Mouse (Mus musculus): ENCODE data around the gene Fbxo47.
"Not testable (repeated sequence)": the region's sequence is repeated elsewhere in the genome, so short reads cannot be mapped to it uniquely, and the experiment has no call there.

Gene Fbxo47

DNA sequence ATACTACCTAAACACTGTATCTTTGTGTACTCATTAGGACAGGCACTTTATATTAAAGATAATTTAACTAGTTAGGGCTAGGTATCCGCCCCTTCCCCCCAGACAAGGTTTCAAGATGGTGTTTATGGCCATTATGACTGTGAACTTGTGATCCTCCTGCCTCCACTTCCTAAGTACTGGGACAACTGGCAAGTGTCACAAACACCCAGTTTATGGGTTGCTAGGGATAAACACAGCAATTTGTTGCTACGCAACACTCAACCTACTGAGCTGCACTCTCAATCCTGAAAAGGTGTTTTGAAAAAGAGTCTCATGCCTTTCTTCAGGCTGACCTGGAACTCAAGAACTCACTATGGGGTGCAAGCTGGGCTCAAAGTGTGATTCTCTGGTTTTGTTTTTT, 6.6 kb downstream of the Fbxo47 start:
- DNase-seq: no peak

DNA sequence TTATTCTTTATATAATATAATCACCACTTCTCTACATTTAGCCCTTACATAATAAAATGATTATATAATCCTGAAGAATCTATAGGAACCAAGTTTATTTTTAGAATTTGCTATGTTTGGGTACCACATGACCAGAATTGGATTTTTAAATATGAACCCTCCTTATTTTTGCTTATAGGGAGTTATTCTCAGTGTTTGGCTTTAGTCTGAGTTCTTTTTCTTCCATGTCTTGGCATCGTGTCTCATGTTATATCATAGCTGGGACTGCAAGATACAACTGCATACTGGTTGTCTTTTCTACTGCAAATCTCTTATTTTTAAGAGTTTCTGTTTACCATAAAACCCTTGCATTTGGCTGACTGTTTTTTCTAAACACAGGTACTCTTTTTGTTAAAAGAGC, 9.6 kb downstream of the Fbxo47 start:
- DNase-seq: no peak

DNA sequence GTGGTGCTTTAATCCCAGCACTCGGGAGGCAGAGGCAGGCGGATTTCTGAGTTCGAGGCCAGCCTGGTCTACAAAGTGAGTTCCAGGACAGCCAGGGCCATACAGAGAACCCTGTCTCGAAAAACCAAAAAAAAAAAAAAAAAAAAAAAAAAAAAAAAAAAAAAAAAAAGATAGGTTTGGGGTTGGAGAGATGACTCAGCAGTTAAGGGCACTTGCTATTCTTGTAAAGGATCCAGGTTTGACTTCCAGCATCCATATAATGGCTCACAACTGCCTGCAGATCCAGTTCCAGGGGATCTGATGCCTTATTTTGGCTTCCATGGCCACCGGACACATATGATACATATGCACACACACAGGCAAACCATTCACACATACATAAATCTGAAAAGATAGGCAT, 11.6 kb downstream of the Fbxo47 start:
- DNase-seq: not testable (repeated sequence)

DNA sequence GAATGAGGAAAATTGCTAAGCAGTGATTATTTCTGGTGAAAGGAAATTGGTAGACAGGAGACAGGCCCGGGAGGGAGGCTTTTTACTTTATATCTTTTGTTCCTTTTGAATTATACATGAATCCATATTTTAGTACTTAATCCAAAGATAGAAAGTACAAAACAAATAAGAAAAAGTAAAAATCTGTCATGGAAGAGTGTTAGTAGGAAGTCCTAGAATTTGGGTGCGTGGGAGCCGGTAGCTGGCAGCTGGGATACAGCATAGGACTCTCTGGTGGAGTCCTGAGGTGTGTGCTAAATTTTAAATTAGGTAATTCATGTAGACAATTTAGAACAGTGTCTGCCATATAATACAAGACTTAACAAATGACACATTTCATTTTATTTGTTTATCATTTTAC, 16.4 kb downstream of the Fbxo47 start:
- DNase-seq: no peak

GRCm38 (mm10) chr11:97866091-97866888, 17.7 kb downstream of the Fbxo47 start:
- no peak for DNase-seq

DNA sequence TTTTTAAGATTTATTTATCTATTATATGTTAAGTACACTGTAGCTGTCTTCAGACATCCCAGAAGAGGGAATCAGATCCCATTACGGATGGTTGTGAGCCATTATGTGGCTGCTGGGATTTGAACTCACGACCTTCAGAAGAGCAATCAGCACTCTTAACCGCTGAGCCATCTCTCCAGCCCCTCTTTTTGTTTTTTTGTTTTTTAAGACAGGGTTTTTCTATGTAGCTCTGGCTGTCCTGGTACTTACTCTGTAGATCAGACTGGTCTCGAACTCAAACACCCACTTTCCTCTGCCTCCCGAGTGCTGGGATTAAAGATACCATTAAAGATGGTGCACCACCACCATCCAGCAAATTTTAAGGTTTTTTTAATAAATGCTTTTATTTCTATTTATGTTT, 18.5 kb downstream of the Fbxo47 start:
- DNase-seq: no peak

DNA sequence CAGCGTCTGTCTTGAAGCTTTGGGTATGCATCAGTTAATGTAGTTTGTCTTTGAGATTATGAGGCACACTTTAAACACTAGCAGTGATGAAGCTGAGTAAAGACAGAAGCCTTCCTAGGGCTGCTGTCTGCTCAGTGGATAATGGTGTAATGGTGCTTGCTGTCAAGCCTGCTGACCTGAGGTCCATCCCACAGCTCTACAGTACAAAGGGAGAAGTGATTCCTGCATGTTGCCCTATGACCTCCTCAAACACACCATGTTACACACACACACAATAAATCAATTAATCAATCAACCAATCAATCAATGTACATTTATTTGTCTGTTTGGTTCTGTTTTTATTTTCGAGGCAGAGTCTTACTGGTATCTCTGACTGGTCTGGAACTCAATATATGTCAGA, 21.8 kb downstream of the Fbxo47 start:
- no peak for DNase-seq

DNA sequence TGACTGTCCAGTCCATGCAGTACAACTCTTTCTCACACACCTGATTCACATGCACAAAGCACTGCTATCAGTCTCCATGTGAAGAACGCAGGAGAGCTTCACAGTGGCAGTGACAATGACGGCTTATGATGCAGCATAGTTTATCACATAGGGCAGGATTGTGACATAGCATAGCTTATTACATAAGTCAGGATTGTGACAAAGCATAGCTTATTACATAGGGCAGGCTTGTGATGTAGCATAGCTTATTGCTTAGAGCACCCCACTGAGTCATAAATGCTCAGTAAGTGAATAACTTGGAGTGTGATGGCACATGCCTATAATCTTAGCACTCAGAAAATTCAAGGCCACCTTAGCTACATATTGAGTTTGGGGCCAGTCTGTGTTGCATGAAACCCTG, 28.5 kb downstream of the Fbxo47 start:
- no peak for DNase-seq

- DNase-seq: no peak
Measured at GRCm38 (mm10) chr11:97851601-97852000, 32.4 kb downstream of the Fbxo47 start.

DNA sequence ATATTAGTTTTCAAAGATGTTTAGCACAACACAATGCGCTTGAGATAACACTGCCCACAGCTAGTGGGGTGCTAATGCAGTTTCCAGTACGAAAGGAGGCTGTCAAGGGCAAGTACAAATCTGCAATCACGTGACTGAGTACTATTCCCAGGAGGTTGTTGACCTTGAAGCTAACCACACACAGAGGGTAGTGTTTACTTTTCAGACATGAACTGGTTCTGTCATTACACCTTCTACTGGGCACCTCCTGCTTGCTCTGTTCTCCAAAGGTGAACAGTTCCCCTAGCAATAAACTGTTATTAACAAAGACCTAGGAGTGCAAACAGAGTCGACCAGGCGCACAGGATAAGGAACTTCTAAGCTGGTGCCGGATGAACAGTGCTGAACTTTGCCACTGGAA, 33.6 kb downstream of the Fbxo47 start:
- DNase-seq: no peak

GRCm38 (mm10) chr11:97842001-97842400, 42.0 kb downstream of the Fbxo47 start:
- no peak for DNase-seq

DNA sequence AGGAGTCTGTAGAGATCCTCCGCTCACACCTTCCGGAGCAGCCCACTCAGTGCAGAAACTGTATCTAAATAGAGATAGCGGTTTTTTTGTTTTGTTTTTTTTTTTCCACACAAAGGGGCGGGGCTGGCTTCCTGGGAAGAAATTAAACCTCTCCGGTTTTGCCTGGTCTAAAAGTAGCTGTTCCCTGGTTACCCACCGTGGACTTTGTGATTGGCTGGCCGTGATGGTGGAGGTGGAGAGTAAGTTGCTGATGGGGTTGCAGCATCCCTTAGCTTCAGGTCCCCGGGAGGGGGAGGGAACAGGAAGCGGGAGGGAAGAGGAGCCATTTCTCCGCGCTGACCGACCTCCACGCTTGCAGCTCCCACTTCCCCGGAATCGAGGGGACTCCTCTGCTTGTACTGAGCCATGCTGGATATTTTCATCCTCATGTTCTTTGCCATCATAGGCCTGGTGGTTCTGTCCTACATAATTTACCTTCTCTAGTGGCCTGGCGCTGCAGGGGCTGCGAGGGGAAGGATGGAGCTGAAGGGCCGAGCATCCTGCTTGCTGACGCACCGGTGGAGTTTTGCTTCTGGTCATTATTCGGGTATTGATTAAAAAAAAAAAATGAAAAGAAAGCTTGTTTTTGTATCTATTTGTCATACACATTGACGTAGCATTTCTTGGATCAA, 42.8 kb downstream of the Fbxo47 start:
- no peak for DNase-seq

- DNase-seq: peak in 1 of 2 experiments; percentile 26
Measured at GRCm38 (mm10) chr11:97840539-97840954, 43.4 kb downstream of the Fbxo47 start, which contains the start of gene B230217C12Rik. B230217C12Rik (plus strand) TSS chr11:97840780.

GRCm38 (mm10) chr11:97840135-97840490, 43.8 kb downstream of the Fbxo47 start:
- DNase-seq: no peak

DNA sequence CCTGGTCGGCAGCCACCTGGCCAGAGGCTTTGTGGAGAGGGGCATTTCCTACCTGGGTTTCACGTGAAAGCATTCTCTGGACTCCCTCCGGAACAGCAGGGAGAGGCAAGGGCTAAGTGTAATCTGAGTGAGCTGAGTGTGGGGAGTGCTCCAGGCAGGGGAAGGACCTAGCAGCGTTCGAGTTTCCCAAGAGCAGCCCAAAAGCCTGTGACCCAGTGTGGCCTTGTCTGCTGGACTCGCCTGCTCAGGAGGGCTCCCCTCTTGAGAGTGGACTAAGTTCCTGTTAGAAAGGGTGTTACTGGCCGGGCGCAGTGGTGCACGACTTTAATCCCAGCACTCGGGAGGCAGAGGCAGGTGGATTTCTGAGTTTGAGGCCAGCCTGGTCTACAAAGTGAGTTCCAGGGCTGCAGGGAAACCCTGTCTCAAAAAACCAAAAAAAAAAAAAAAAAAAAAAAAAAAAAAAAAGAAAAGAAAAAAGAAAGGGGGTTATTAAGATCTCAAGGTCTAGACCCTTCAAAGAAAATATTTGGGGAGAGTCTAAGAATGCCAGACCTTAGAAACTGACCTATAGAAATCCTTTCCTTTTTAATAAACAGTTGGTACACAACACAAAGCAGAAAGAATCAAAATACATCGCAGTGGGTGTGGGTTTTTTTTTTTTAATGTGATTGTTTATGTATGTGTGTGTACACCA, 44.4 kb downstream of the Fbxo47 start:
- DNase-seq: no peak

- DNase-seq: no peak
Measured at GRCm38 (mm10) chr11:97838779-97839440, 45.0 kb downstream of the Fbxo47 start.

DNA sequence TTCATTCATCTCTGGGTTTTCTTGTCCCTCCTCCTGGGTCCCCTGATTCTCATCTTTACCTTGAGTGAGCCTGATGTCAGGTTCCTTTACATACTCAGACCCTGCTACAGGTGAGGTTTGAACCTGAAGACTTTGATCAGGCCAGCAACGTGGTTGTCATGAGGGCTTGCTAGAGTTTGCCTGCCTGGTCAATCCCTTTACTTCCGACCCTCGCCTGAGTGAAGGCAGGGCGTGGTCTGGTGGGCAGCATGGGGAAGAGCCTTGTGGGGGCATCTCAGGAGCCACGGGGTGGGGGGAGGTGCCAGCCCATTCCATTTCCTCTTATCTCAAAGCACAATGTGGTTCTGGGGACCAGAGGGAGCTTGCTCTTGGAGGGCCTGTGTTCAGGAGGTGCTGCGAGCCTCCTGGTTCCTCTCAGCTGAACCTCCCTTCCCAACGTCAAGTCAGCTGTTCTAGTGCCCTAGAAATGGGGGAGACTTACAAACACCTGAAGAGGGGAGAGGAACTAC, 46.3 kb downstream of the Fbxo47 start:
- DNase-seq: no peak

- not testable (repeated sequence) for DNase-seq
Measured at GRCm38 (mm10) chr11:97837051-97837450, 46.9 kb downstream of the Fbxo47 start.

DNA sequence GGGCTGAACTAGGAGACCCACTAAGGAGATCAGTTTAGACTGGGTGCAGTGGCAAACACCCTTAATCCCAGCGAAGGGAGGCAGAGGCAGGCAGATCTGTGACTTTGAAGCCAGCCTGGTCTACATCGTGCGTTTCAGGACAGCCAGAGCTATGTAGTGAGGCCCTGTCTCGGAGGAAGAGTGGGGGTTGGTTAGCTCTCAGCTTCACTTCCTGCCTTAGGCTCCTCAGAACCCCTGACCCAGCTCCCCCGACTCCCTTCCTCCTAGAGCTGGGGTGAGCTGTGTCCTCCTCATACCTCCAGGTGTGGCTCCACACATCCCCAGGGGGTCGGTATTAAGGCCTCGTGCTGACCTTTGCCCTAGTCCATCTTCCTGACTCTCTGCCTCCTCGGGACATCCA, 47.4 kb downstream of the Fbxo47 start:
- DNase-seq: no peak

DNA sequence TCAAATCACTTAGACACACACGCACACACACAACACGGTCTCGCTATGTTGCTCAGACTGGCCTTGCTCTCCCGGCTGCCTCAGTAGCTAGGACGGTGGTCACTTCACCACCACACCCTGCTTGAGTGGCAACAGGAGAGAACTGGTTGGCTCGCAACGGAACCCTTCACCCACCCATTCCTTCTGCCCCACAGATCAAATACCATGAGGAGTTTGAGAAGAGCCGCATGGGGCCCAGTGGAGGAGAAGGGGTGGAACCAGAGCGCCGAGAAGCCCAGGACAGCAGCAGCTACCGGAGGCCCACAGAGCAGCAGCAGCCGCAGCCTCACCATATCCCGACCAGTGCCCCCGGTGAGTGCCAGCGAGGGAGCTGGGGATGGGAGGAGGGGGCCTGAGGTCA, 50.6 kb downstream of the Fbxo47 start:
- DNase-seq: no peak

GRCm38 (mm10) chr11:97832001-97832400, 52.0 kb downstream of the Fbxo47 start:
- no peak for DNase-seq

GRCm38 (mm10) chr11:97830501-97830900, 53.5 kb downstream of the Fbxo47 start:
- DNase-seq: peak in 1 of 2 experiments; percentile 12

- peak; percentile 70 to 77 for DNase-seq
Measured at GRCm38 (mm10) chr11:97829913-97830476, 54.0 kb downstream of the Fbxo47 start.
